Mouse (Mus musculus) midbrain, embryonic 15.5 days (tissue): ENCODE data around the gene Slc9b1. TPM values are rescaled to one million over a fixed set of nuclear protein-coding genes. Genes with fewer than 3 reads are reported as not detected.

Experiments
- polyA plus RNA-seq: library from polyadenylated mRNA; unstranded; fragments of >200 nt; fragmentation: Nextera tagmentation; extraction: Ambion mirVana; gene quantifications from 2 replicates; pipeline ENCODE4 v1.2.1, GENCODE M21; 2015

The Slc9b1 gene
- polyA plus RNA-seq, 1 experiment from 2014 or later, result not detected

Other genes starting within 250 kb of the Slc9b1 start
- 3.4 and 4.5 TPM in 2 replicates for gene Cenpe, start 135.5 kb upstream of the Slc9b1 start, polyA plus RNA-seq
- 4.4 and 4.8 TPM in 2 replicates for gene Bdh2, start 66.8 kb upstream of the Slc9b1 start, polyA plus RNA-seq
- 1.4 TPM in 2 replicates for gene Slc9b2, start 40.3 kb upstream of the Slc9b1 start, polyA plus RNA-seq
- gene Cisd2, start 75.9 kb downstream of the Slc9b1 start, polyA plus RNA-seq, result 67.2 and 72.0 TPM in 2 replicates
- 329 and 339 TPM in 2 replicates for gene Ube2d3, start 90.1 kb downstream of the Slc9b1 start, polyA plus RNA-seq
- gene Manba, start 137.6 kb downstream of the Slc9b1 start, polyA plus RNA-seq, result 7.9 and 8.5 TPM in 2 replicates